Mouse (Mus musculus) B cell, adult 67 days (primary cell): Measurements from ENCODE around the gene Olfr1489. TPM values are rescaled to one million over a fixed set of nuclear protein-coding genes. Genes with fewer than 3 reads are reported as not detected.

ENCODE experiments used
- total RNA-seq, 2 experiments: library from RNA; stranded (reverse); gene quantifications; 4 replicates each; pipeline ENCODE4 v1.2.4; 2023

The Olfr1489 gene
- not detected for total RNA-seq

GRCm38 (mm10) chr19:13631321-13631720, at the start of gene Olfr1489:
Gene Olfr1489, plus strand, starts transcription at chr19:13631621.

DNA sequence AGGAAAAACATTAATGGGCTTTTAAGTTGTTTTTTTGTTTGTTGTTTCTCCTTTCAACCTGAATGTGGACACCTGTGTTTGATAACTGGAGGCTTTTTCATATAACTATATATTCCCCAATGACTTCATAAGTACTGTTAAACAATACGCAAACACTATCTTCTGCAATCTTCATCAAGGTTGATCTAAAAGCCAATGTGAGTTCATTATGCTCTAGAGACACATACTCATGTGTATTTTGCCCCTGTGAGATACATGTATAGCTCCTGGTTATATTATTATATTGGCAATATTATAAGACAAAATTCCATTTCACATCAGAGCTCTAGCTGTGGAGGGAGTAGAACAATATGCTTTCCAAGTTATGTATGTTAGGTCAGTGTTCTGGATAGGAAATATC, 48.2 kb upstream of the Olfr1489 start, which contains the start of gene Olfr1484:
Gene Olfr1484, plus strand, starts transcription at position 301 of the 400 bp plus-strand sequence.

GRCm38 (mm10) chr19:13617075-13617474, 14.3 kb upstream of the Olfr1489 start, which contains the start of gene Olfr1487:
Gene Olfr1487, plus strand, starts transcription at chr19:13617375.

GRCm38 (mm10) chr19:13650791-13651190, 19.4 kb downstream of the Olfr1489 start, which contains the start of gene Olfr1490:
Gene Olfr1490, plus strand, starts transcription at chr19:13651091.

Other genes starting within 250 kb of the Olfr1489 start
- gene Olfr1469, start 223.8 kb upstream of the Olfr1489 start, total RNA-seq = not detected
- not detected for gene Olfr1471, start 188.2 kb upstream of the Olfr1489 start, total RNA-seq
- not detected for gene Olfr1472, start 175.5 kb upstream of the Olfr1489 start, total RNA-seq
- gene Olfr1474, start 162.1 kb upstream of the Olfr1489 start, total RNA-seq = not detected
- gene Olfr1475, start 151.4 kb upstream of the Olfr1489 start, total RNA-seq = not detected
- not detected for gene Olfr1477, start 131.1 kb upstream of the Olfr1489 start, total RNA-seq
- gene Olfr1480, start 103.7 kb upstream of the Olfr1489 start, total RNA-seq = not detected
- gene Olfr1484, start 48.1 kb upstream of the Olfr1489 start, total RNA-seq = not detected
- gene Olfr1487, start 14.2 kb upstream of the Olfr1489 start, total RNA-seq = not detected
- gene Olfr1490, start 19.5 kb downstream of the Olfr1489 start, total RNA-seq = not detected
- not detected for gene Olfr1491, start 65.6 kb downstream of the Olfr1489 start, total RNA-seq
- gene Olfr1493-ps1, start 91.7 kb downstream of the Olfr1489 start, total RNA-seq = not detected
- not detected for gene Olfr1494, start 108.1 kb downstream of the Olfr1489 start, total RNA-seq
- gene Olfr1495, start 133.0 kb downstream of the Olfr1489 start, total RNA-seq = not detected
- gene Olfr1496, start 146.3 kb downstream of the Olfr1489 start, total RNA-seq = not detected
- gene Olfr1497, start 166.6 kb downstream of the Olfr1489 start, total RNA-seq = not detected
- gene Olfr1499, start 187.8 kb downstream of the Olfr1489 start, total RNA-seq = not detected
- gene Olfr1500, start 198.9 kb downstream of the Olfr1489 start, total RNA-seq = not detected
- not detected for gene Olfr1501, start 219.1 kb downstream of the Olfr1489 start, total RNA-seq
- gene Olfr1502, start 230.2 kb downstream of the Olfr1489 start, total RNA-seq = not detected